Mouse (Mus musculus): Measurements from ENCODE around the gene Arhgef28.

GRCm38 (mm10) chr13:98226225-98226624 lies 20.0 kb upstream of the Arhgef28 start:
- TF ChIP-seq POLR2A (IDR thresholded peaks at IDR 0.05; ENCODE audit: insufficient read depth, low read depth, low read length) (no peak), CTCF (IDR thresholded peaks at IDR 0.05; ENCODE audit: insufficient read depth, low read depth, low read length) (no peak)
